Mouse (Mus musculus): ENCODE results near the gene Spef1.
A peak's percentile ranks its signal among the peaks of the same experiment; 100 is the strongest.
"Not testable (repeated sequence)": the region's sequence is repeated elsewhere in the genome, so short reads cannot be mapped to it uniquely, and the experiment has no call there.

Gene Spef1

GRCm38 (mm10) chr2:131186771-131187601 lies at the start of gene Spef1, which contains the start of gene Cdc25b:
Spef1 (minus strand) TSS chr2:131187282.
Cdc25b (plus strand) TSS chr2:131186949.
- peak; percentile 78 for DNase-seq

- DNase-seq, result no peak
Measured at GRCm38 (mm10) chr2:131234970-131235635, 48.0 kb upstream of the Spef1 start.

GRCm38 (mm10) chr2:131234127-131234650 lies 47.1 kb upstream of the Spef1 start:
- no peak for DNase-seq

- DNase-seq, result peak; percentile 91
Measured at GRCm38 (mm10) chr2:131233307-131234126, 46.4 kb upstream of the Spef1 start, which contains the start of gene Mavs. Mavs (plus strand) TSS chr2:131234063.

- no peak for DNase-seq
Measured at GRCm38 (mm10) chr2:131232558-131232957, 45.5 kb upstream of the Spef1 start.

GRCm38 (mm10) chr2:131227243-131227642 lies 40.2 kb upstream of the Spef1 start:
- no peak for DNase-seq

GRCm38 (mm10) chr2:131226669-131227068 lies 39.6 kb upstream of the Spef1 start:
- DNase-seq, result not testable (repeated sequence)

GRCm38 (mm10) chr2:131225178-131225577 lies 38.1 kb upstream of the Spef1 start:
- no peak for DNase-seq

GRCm38 (mm10) chr2:131223569-131223968 lies 36.5 kb upstream of the Spef1 start:
- no peak for DNase-seq

GRCm38 (mm10) chr2:131222562-131222961 lies 35.5 kb upstream of the Spef1 start:
- DNase-seq, result no peak

GRCm38 (mm10) chr2:131221853-131222515 lies 34.9 kb upstream of the Spef1 start:
- no peak for DNase-seq

- DNase-seq, result no peak
Measured at GRCm38 (mm10) chr2:131220030-131220429, 32.9 kb upstream of the Spef1 start.

- no peak for DNase-seq
Measured at GRCm38 (mm10) chr2:131215941-131216858, 29.1 kb upstream of the Spef1 start.

GRCm38 (mm10) chr2:131213773-131214172 lies 26.7 kb upstream of the Spef1 start:
- DNase-seq, result no peak

- DNase-seq, result peak; percentile 48
Measured at GRCm38 (mm10) chr2:131211026-131211615, 24.0 kb upstream of the Spef1 start.

GRCm38 (mm10) chr2:131209969-131210792 lies 23.1 kb upstream of the Spef1 start:
- DNase-seq, result peak; percentile 96

- peak; percentile 32 for DNase-seq
Measured at GRCm38 (mm10) chr2:131209125-131209795, 22.2 kb upstream of the Spef1 start.

GRCm38 (mm10) chr2:131208356-131208755 lies 21.3 kb upstream of the Spef1 start:
- DNase-seq, result no peak

- DNase-seq, result no peak
Measured at GRCm38 (mm10) chr2:131206778-131207177, 19.7 kb upstream of the Spef1 start, which contains the start of gene Ap5s1. Ap5s1 (plus strand) TSS chr2:131207078.
